Mouse (Mus musculus) cerebellum, adult 2 months (tissue): Measurements from ENCODE around the gene Wdfy3.

Source experiments
- CTCF ChIP-seq: fragments of 200-500 bp; IDR thresholded peaks from 2 replicates; pipeline ENCODE4 v1.5.1; 2011; ENCODE audit warnings: low read depth, mild to moderate bottlenecking, control low read depth, low read length, moderate library complexity, borderline replicate concordance; ENCODE audit not compliant: insufficient read depth
- POLR2A ChIP-seq: fragments of 200-500 bp; IDR thresholded peaks from 2 replicates; pipeline ENCODE4 v1.6.1; 2011; ENCODE audit warnings: low read length, control low read depth, borderline replicate concordance; ENCODE audit not compliant: insufficient read depth

GRCm38 (mm10) chr5:102105919-102106318 lies 36.2 kb upstream of the Wdfy3 start:
- no peak for TF ChIP-seq CTCF
- no peak for TF ChIP-seq POLR2A
